Mouse (Mus musculus) layer of hippocampus, adult 2 months (tissue): ENCODE measurements around the gene Zfp119b. TPM values are rescaled to one million over a fixed set of nuclear protein-coding genes. Genes with fewer than 3 reads are reported as not detected.
"Not testable (repeated sequence)": the region's sequence is repeated elsewhere in the genome, so short reads cannot be mapped to it uniquely, and the experiment has no call there.

Source experiments
- DNase-seq, 2 experiments: peaks; one replicate each; pipeline ENCODE4 v3.0.0; 2022; ENCODE audit warnings: low spot score in 2 of 2
- H3K27ac ChIP-seq: fragments of 200-600 bp; 2 replicates; pipeline ENCODE4 v1.8.1; 2022
- H3K4me3 ChIP-seq: fragments of 200-600 bp; 2 replicates; pipeline ENCODE4 v1.8.1; 2022; ENCODE audit warnings: mild to moderate bottlenecking
- CTCF ChIP-seq: fragments of 200-600 bp; conservative IDR thresholded peaks from 2 replicates; pipeline ENCODE4 v1.8.1; 2022; ENCODE audit warnings: antibody characterized with exemption, mild to moderate bottlenecking, moderate library complexity
- total RNA-seq, 2 experiments: library from RNA; stranded (reverse); gene quantifications; 2 replicates each; pipeline ENCODE4 v1.2.3; 2021

Gene Zfp119b
- total RNA-seq, 2 experiments from 2014 or later, result 3.5 to 4.0 TPM

- H3K4me3 ChIP-seq, result no peak overlapping the region
Observed at GRCm38 (mm10) chr17:55954229-55954628, 4.9 kb upstream of the Zfp119b start.

GRCm38 (mm10) chr17:55953751-55954150, 4.5 kb upstream of the Zfp119b start:
- no peak overlapping the region for H3K4me3 ChIP-seq
- no peak for DNase-seq
- no peak for TF ChIP-seq CTCF
- no peak overlapping the region for H3K27ac ChIP-seq

More at GRCm38 (mm10) chr17:55954229-55954628, 4.9 kb upstream of the Zfp119b start:
- no peak overlapping the region for H3K27ac ChIP-seq
- no peak for TF ChIP-seq CTCF
- DNase-seq, result no peak

- Histone ChIP-seq H3K4me3 (no peak within 1 kb of the TSS), H3K27ac (no peak within 1 kb of the TSS)
- DNase-seq, result no peak
- no peak for TF ChIP-seq CTCF
Observed at GRCm38 (mm10) chr17:55952447-55953027, 3.2 kb upstream of the Zfp119b start, which contains the start of gene Ebi3. Gene Ebi3, plus strand, starts transcription at chr17:55952640.

- Histone ChIP-seq H3K4me3 (no peak overlapping the region), H3K27ac (no peak overlapping the region)
- no peak for DNase-seq
- TF ChIP-seq CTCF, result no peak
Observed at GRCm38 (mm10) chr17:55952041-55952440, 2.7 kb upstream of the Zfp119b start.

- no peak for DNase-seq
- H3K4me3 ChIP-seq, result no peak overlapping the region
- H3K27ac ChIP-seq, result no peak overlapping the region
- TF ChIP-seq CTCF, result no peak
Observed at GRCm38 (mm10) chr17:55950601-55951000, 1.3 kb upstream of the Zfp119b start.

GRCm38 (mm10) chr17:55948647-55949046, 653 bp downstream of the Zfp119b start:
- no peak for DNase-seq
- Histone ChIP-seq H3K4me3 (no peak overlapping the region), H3K27ac (no peak overlapping the region)
- no peak for TF ChIP-seq CTCF

GRCm38 (mm10) chr17:55945696-55946095, 3.6 kb downstream of the Zfp119b start:
- Histone ChIP-seq H3K27ac (peak overlapping the region; percentile 96), H3K4me3 (peak overlapping the region; percentile 67)
- no peak for TF ChIP-seq CTCF
- no peak for DNase-seq

- peak; percentile 93 to 97 for DNase-seq
- peak overlapping the region; percentile 67 for H3K4me3 ChIP-seq
- H3K27ac ChIP-seq, result peak overlapping the region; percentile 96
Observed at GRCm38 (mm10) chr17:55944866-55945682, 4.2 kb downstream of the Zfp119b start.

- Histone ChIP-seq H3K27ac (peak overlapping the region; percentile 96), H3K4me3 (peak overlapping the region; percentile 67)
- DNase-seq, result not testable (repeated sequence)
Observed at GRCm38 (mm10) chr17:55944387-55944865, 4.9 kb downstream of the Zfp119b start.

- DNase-seq, result no peak
Observed at GRCm38 (mm10) chr17:55933191-55933590, 16.1 kb downstream of the Zfp119b start.

GRCm38 (mm10) chr17:55932635-55933034, 16.7 kb downstream of the Zfp119b start:
- peak overlapping the region; percentile 76 for H3K4me3 ChIP-seq
- TF ChIP-seq CTCF, result no peak
- no peak overlapping the region; the same call in 1 of the 2 replicates for H3K27ac ChIP-seq
- no peak for DNase-seq

More at GRCm38 (mm10) chr17:55933191-55933590, 16.1 kb downstream of the Zfp119b start:
- no peak overlapping the region for H3K4me3 ChIP-seq
- no peak for TF ChIP-seq CTCF
- no peak overlapping the region for H3K27ac ChIP-seq

- DNase-seq, result peak; percentile 41 to 58
- Histone ChIP-seq H3K4me3 (peak overlapping the region; percentile 76), H3K27ac (peak overlapping the region; percentile 92)
- TF ChIP-seq CTCF, result peak; percentile 56
Observed at GRCm38 (mm10) chr17:55931553-55932502, 17.5 kb downstream of the Zfp119b start.

GRCm38 (mm10) chr17:55906669-55907068, 42.6 kb downstream of the Zfp119b start:
- TF ChIP-seq CTCF, result no peak
- DNase-seq, result no peak
- Histone ChIP-seq H3K27ac (no peak overlapping the region), H3K4me3 (no peak overlapping the region)
